Mouse (Mus musculus) lung, embryonic 16.5 days (tissue): ENCODE results near the gene Krt75. TPM values are rescaled to one million over a fixed set of nuclear protein-coding genes. Genes with fewer than 3 reads are reported as not detected.

Experiments used
- ATAC-seq: fragments of 200-750 bp; cut with Nextera tagmentation; 2 replicates; pipeline ENCODE4 v1.8.0; 2017; ENCODE audit warnings: low read depth, mild to moderate bottlenecking, moderate library complexity
- H3K27ac ChIP-seq: fragments of 300-500 bp; sonication (generic); 2 replicates; pipeline ENCODE4 v1.5.1; 2014; ENCODE audit warnings: mild to moderate bottlenecking, control low read depth, low read length
- H3K27me3 ChIP-seq: fragments of 300-500 bp; sonication (generic); 2 replicates; pipeline ENCODE4 v1.6.1; 2014; ENCODE audit warnings: low read depth, low read length, mixed read lengths; ENCODE audit not compliant: control insufficient read depth, insufficient read depth
- H3K36me3 ChIP-seq: fragments of 300-500 bp; sonication (generic); 2 replicates; pipeline ENCODE4 v1.6.1; 2014; ENCODE audit warnings: low read length; ENCODE audit not compliant: control insufficient read depth, insufficient read depth
- H3K4me1 ChIP-seq: fragments of 300-500 bp; sonication (generic); replicated peaks from 2 replicates; pipeline ENCODE4 v1.6.1; 2014; ENCODE audit warnings: low read length, mixed read lengths; ENCODE audit not compliant: control insufficient read depth, insufficient read depth
- H3K4me2 ChIP-seq: fragments of 300-500 bp; sonication (generic); 2 replicates; pipeline ENCODE4 v1.6.1; 2014; ENCODE audit warnings: low read depth, low read length, control low read depth
- H3K4me3 ChIP-seq: fragments of 300-500 bp; sonication (generic); 2 replicates; pipeline ENCODE4 v1.5.1; 2014; ENCODE audit warnings: mild to moderate bottlenecking, low read length, control low read depth
- H3K9ac ChIP-seq: fragments of 300-500 bp; sonication (generic); 2 replicates; pipeline ENCODE4 v1.6.1; 2014; ENCODE audit warnings: low read length, control low read depth
- H3K9me3 ChIP-seq: fragments of 300-500 bp; sonication (generic); 2 replicates; pipeline ENCODE4 v1.6.1; 2016; ENCODE audit warnings: low read length; ENCODE audit not compliant: control insufficient read depth
- WGBS: fragments of 180-500 bp; shearing (Covaris S2); extraction: QIAGEN DNeasy Blood & Tissue Kit; methylation state at CpG from one replicate; pipeline ENCODE4 v1.1.7; 2014; 5-methylcytosine and 5-hydroxymethylcytosine counted together
- polyA plus RNA-seq: library from polyadenylated mRNA; unstranded; fragments of >200 nt; fragmentation: Nextera tagmentation; extraction: Ambion mirVana; gene quantifications from 2 replicates; pipeline ENCODE4 v1.2.1, GENCODE M21; 2015

Gene Krt75
- 0.28 and 0.29 TPM in 2 replicates for polyA plus RNA-seq

GRCm38 (mm10) chr15:101573796-101574345, at the start of gene Krt75:
Gene Krt75 (minus strand): TSS chr15:101573904.
- no peak within 1 kb of the TSS for H3K4me2 ChIP-seq
- H3K27me3 ChIP-seq = no peaks in the 10 kb centered on the region
- H3K36me3 ChIP-seq = no peaks in the 10 kb centered on the region
- WGBS = 48% methylated on average over 15 of the region's 15 CpGs
- no peak within 1 kb of the TSS for H3K9ac ChIP-seq
- H3K4me1 ChIP-seq = no peaks in the 10 kb centered on the region
- H3K9me3 ChIP-seq = no peaks in the 10 kb centered on the region
- no peak within 1 kb of the TSS for H3K27ac ChIP-seq
- no peak within 1 kb of the TSS for H3K4me3 ChIP-seq
- ATAC-seq = no peak

- no peak overlapping the region for H3K27ac ChIP-seq
- no peak for ATAC-seq
- H3K9me3 ChIP-seq = no peaks in the 10 kb centered on the region
- H3K36me3 ChIP-seq = no peaks in the 10 kb centered on the region
- 44% methylated on average over 6 of the region's 6 CpGs for WGBS
- H3K4me1 ChIP-seq = no peaks in the 10 kb centered on the region
- H3K4me3 ChIP-seq = no peak overlapping the region
- no peak overlapping the region for H3K9ac ChIP-seq
- no peaks in the 10 kb centered on the region for H3K27me3 ChIP-seq
- no peak overlapping the region for H3K4me2 ChIP-seq
Measured at GRCm38 (mm10) chr15:101599123-101599522, 25.4 kb upstream of the Krt75 start.

GRCm38 (mm10) chr15:101588216-101588615, 14.5 kb upstream of the Krt75 start:
- no peak overlapping the region for H3K4me2 ChIP-seq
- H3K9ac ChIP-seq = no peak overlapping the region
- 73% methylated on average over 10 of the region's 10 CpGs for WGBS
- ATAC-seq = no peak
- H3K4me3 ChIP-seq = no peak overlapping the region
- no peaks in the 10 kb centered on the region for H3K27me3 ChIP-seq
- no peaks in the 10 kb centered on the region for H3K9me3 ChIP-seq
- H3K27ac ChIP-seq = no peak overlapping the region
- H3K36me3 ChIP-seq = no peaks in the 10 kb centered on the region
- no peaks in the 10 kb centered on the region for H3K4me1 ChIP-seq

- Histone ChIP-seq H3K36me3 (no peaks in the 10 kb centered on the region), H3K4me2 (no peak overlapping the region), H3K9ac (no peak overlapping the region), H3K27ac (no peak overlapping the region), H3K27me3 (no peaks in the 10 kb centered on the region), H3K9me3 (no peaks in the 10 kb centered on the region), H3K4me3 (no peak overlapping the region), H3K4me1 (no peaks in the 10 kb centered on the region)
- WGBS = 8% methylated on average over 2 of the region's 2 CpGs
- no peak for ATAC-seq
Measured at GRCm38 (mm10) chr15:101584456-101584855, 10.8 kb upstream of the Krt75 start.

- no peak overlapping the region for H3K27ac ChIP-seq
- H3K4me3 ChIP-seq = no peak overlapping the region
- no peaks in the 10 kb centered on the region for H3K4me1 ChIP-seq
- no peak for ATAC-seq
- WGBS = 74% methylated on average over 8 of the region's 8 CpGs
- no peak overlapping the region for H3K4me2 ChIP-seq
- no peaks in the 10 kb centered on the region for H3K36me3 ChIP-seq
- H3K9me3 ChIP-seq = no peaks in the 10 kb centered on the region
- no peak overlapping the region for H3K9ac ChIP-seq
- no peaks in the 10 kb centered on the region for H3K27me3 ChIP-seq
Measured at GRCm38 (mm10) chr15:101583211-101583965, 9.7 kb upstream of the Krt75 start.

- ATAC-seq = no peak
Measured at GRCm38 (mm10) chr15:101581701-101582100, 8.0 kb upstream of the Krt75 start.

GRCm38 (mm10) chr15:101575506-101575905, 1.8 kb upstream of the Krt75 start:
- H3K4me3 ChIP-seq = no peak overlapping the region
- H3K27ac ChIP-seq = no peak overlapping the region
- no peak for ATAC-seq
- H3K9ac ChIP-seq = no peak overlapping the region
- H3K36me3 ChIP-seq = no peaks in the 10 kb centered on the region
- no peaks in the 10 kb centered on the region for H3K9me3 ChIP-seq
- H3K4me1 ChIP-seq = no peaks in the 10 kb centered on the region
- 58% methylated on average over 5 of the region's 5 CpGs for WGBS
- H3K4me2 ChIP-seq = no peak overlapping the region
- no peaks in the 10 kb centered on the region for H3K27me3 ChIP-seq

More at GRCm38 (mm10) chr15:101581701-101582100, 8.0 kb upstream of the Krt75 start:
- no peak overlapping the region for H3K4me3 ChIP-seq
- no peaks in the 10 kb centered on the region for H3K27me3 ChIP-seq
- 51% methylated on average over 3 of the region's 3 CpGs for whole genome bisulfite sequencing
- no peak overlapping the region for H3K4me2 ChIP-seq
- no peaks in the 10 kb centered on the region for H3K9me3 ChIP-seq
- no peak overlapping the region for H3K9ac ChIP-seq
- no peaks in the 10 kb centered on the region for H3K36me3 ChIP-seq
- no peak overlapping the region for H3K27ac ChIP-seq
- H3K4me1 ChIP-seq = no peaks in the 10 kb centered on the region

GRCm38 (mm10) chr15:101567780-101568179, 5.9 kb downstream of the Krt75 start:
- WGBS = 45% methylated on average over 7 of the region's 7 CpGs
- no peaks in the 10 kb centered on the region for H3K4me1 ChIP-seq
- no peak overlapping the region for H3K4me3 ChIP-seq
- no peaks in the 10 kb centered on the region for H3K9me3 ChIP-seq
- H3K36me3 ChIP-seq = no peaks in the 10 kb centered on the region
- H3K27ac ChIP-seq = no peak overlapping the region
- H3K27me3 ChIP-seq = no peaks in the 10 kb centered on the region
- no peak for ATAC-seq
- no peak overlapping the region for H3K4me2 ChIP-seq
- no peak overlapping the region for H3K9ac ChIP-seq

- ATAC-seq = no peak
- Histone ChIP-seq H3K27me3 (no peaks in the 10 kb centered on the region), H3K27ac (no peak within 1 kb of the TSS), H3K36me3 (no peaks in the 10 kb centered on the region), H3K4me1 (0 out of 2 replicates have a peak, but pooled peaks cover 2% of the 10 kb centered on the region), H3K9ac (no peak within 1 kb of the TSS), H3K9me3 (no peaks in the 10 kb centered on the region), H3K4me3 (no peak within 1 kb of the TSS), H3K4me2 (no peak within 1 kb of the TSS)
- WGBS = 57% methylated on average over 5 of the region's 5 CpGs
Measured at GRCm38 (mm10) chr15:101562850-101563249, 10.9 kb downstream of the Krt75 start, which contains the start of gene Krt90. Gene Krt90 (minus strand): TSS chr15:101562950.
